ENCODE assay signal across 8 mouse cellular contexts in genomic region chr9:25591390-25592354, GRCm38 (mm10).
DNase-seq lines count a peak whose midpoint lies in the region; ATAC-seq and TF ChIP-seq lines count a peak whose summit lies in the region.

No protein-coding gene starts in this region.

- H3K4me2 ChIP-seq in lung, postnatal 0 days (replicated peaks; ENCODE audit: low read depth, low read length) = peak overlapping the region; percentile 30

- no peaks in the 10 kb centered on the region for H3K36me3 ChIP-seq in lung, postnatal 0 days (ENCODE audit: insufficient read depth, low read length)

- ATAC-seq in lung, postnatal 0 days = peak; percentile 83

- TF ChIP-seq CTCF in lung, postnatal 0 days (IDR thresholded peaks at IDR 0.05) = peak; percentile 81

- H3K4me3 ChIP-seq in lung, postnatal 0 days (ENCODE audit: low read depth, low read length) = no peak overlapping the region

- peak; percentile 8 for DNase-seq in cerebellum, adult 11 months
- no peak for DNase-seq in cerebellum, adult 9-11 months
- DNase-seq in ES-CJ7 (ENCODE audit: low read depth, low spot score) = peak; percentile 68
- DNase-seq in cerebellum, postnatal 25 days = peak; percentile 29 to 55
- peak; percentile 51 for DNase-seq in heart, adult 8-10 months (ENCODE audit: low spot score)
- peak; percentile 44 for DNase-seq in kidney, adult 9 months
- peak; percentile 84 for DNase-seq in lung, postnatal 0 days (ENCODE audit: low spot score)
- peak; percentile 87 for DNase-seq in retina, embryonic 14.5 days (ENCODE audit: low spot score)

- 33% methylated on average over 15 of the region's 15 CpGs for WGBS in lung, postnatal 0 days

- no peaks in the 10 kb centered on the region for H3K4me1 ChIP-seq in lung, postnatal 0 days (ENCODE audit: insufficient read depth, low read depth, low read length)

- H3K9ac ChIP-seq in lung, postnatal 0 days (replicated peaks; ENCODE audit: low read depth) = no peak overlapping the region

- TF ChIP-seq EP300 in lung, postnatal 0 days (IDR thresholded peaks at IDR 0.05) = no peak

- H3K9me3 ChIP-seq in lung, postnatal 0 days (ENCODE audit: low read length) = no peaks in the 10 kb centered on the region

- H3K27me3 ChIP-seq in lung, postnatal 0 days (replicated peaks; ENCODE audit: insufficient read depth, low read length) = no peaks in the 10 kb centered on the region

- H3K27ac ChIP-seq in lung, postnatal 0 days (ENCODE audit: low read length) = no peak overlapping the region
